Mouse (Mus musculus) liver, embryonic 11.5 days (tissue): ENCODE measurements around the gene Pgd. TPM values are rescaled to one million over a fixed set of nuclear protein-coding genes. Genes with fewer than 3 reads are reported as not detected.

Source experiments
- ATAC-seq: fragments of 200-750 bp; cut with Nextera tagmentation; replicated peaks from 2 replicates; pipeline ENCODE4 v1.8.0; 2017; ENCODE audit warnings: moderate number of reproducible peaks, mild to moderate bottlenecking, moderate TSS enrichment, moderate library complexity; ENCODE audit not compliant: low FRiP score
- DNase-seq: peaks from one replicate; pipeline ENCODE4 v3.0.0-alpha.2; 2017; ENCODE audit warnings: low spot score
- H3K27ac ChIP-seq: fragments of 300-500 bp; sonication (generic); 2 replicates; pipeline ENCODE4 v1.5.1; 2014; ENCODE audit warnings: mild to moderate bottlenecking, low read depth, low read length, control low read depth
- H3K27me3 ChIP-seq: fragments of 300-500 bp; sonication (generic); replicated peaks from 2 replicates; pipeline ENCODE4 v1.6.1; 2014; ENCODE audit warnings: low read length, mixed read lengths; ENCODE audit not compliant: control insufficient read depth, insufficient read depth
- H3K36me3 ChIP-seq: fragments of 300-500 bp; sonication (generic); 2 replicates; pipeline ENCODE4 v1.6.1; 2014; ENCODE audit warnings: mild to moderate bottlenecking, low read length, moderate library complexity, mixed read lengths; ENCODE audit not compliant: control insufficient read depth, insufficient read depth
- H3K4me1 ChIP-seq: fragments of 300-500 bp; sonication (generic); replicated peaks from 2 replicates; pipeline ENCODE4 v1.6.1; 2014; ENCODE audit warnings: low read length, mixed read lengths; ENCODE audit not compliant: control insufficient read depth, insufficient read depth
- H3K4me2 ChIP-seq: fragments of 300-500 bp; sonication (generic); 2 replicates; pipeline ENCODE4 v1.6.1; 2014; ENCODE audit warnings: mild to moderate bottlenecking, control low read depth, moderate library complexity
- H3K4me3 ChIP-seq: fragments of 300-500 bp; sonication (generic); 2 replicates; pipeline ENCODE4 v1.5.1; 2014; ENCODE audit warnings: low read depth, low read length, control low read depth
- H3K9ac ChIP-seq: fragments of 300-500 bp; sonication (generic); 2 replicates; pipeline ENCODE4 v1.6.1; 2014; ENCODE audit warnings: low read depth, low read length, control low read depth
- H3K9me3 ChIP-seq: fragments of 300-500 bp; sonication (generic); 2 replicates; pipeline ENCODE4 v1.6.1; 2016; ENCODE audit warnings: low read length, inconsistent platforms, mixed read lengths; ENCODE audit not compliant: control insufficient read depth
- WGBS: fragments of 180-500 bp; shearing (Covaris S2); extraction: QIAGEN DNeasy Blood & Tissue Kit; methylation state at CpG from one replicate; pipeline ENCODE4 v1.1.7; 2014; 5-methylcytosine and 5-hydroxymethylcytosine counted together
- polyA plus RNA-seq: library from polyadenylated mRNA; unstranded; fragments of >200 nt; fragmentation: Nextera tagmentation; extraction: Ambion mirVana; gene quantifications from 2 replicates; pipeline ENCODE4 v1.2.1, GENCODE M21; 2014

Pgd gene
- polyA plus RNA-seq, 1 experiment from 2014 or later: 57.3 TPM

GRCm38 (mm10) chr4:149136116-149136850 is 30.3 kb downstream of the Pgd start:
- Histone ChIP-seq H3K9ac (peak overlapping the region; percentile 75), H3K36me3 (no peaks in the 10 kb centered on the region; the same call in 1 of the 2 replicates), H3K9me3 (no peaks in the 10 kb centered on the region), H3K27me3 (no peaks in the 10 kb centered on the region), H3K27ac (no peak overlapping the region), H3K4me2 (peak overlapping the region; percentile 73), H3K4me3 (peak overlapping the region; percentile 55), H3K4me1 (peaks cover 11% of the 10 kb centered on the region)
- WGBS: 69% methylated on average over 18 of the region's 18 CpGs
- no peak for ATAC-seq
- no peak for DNase-seq

DNA sequence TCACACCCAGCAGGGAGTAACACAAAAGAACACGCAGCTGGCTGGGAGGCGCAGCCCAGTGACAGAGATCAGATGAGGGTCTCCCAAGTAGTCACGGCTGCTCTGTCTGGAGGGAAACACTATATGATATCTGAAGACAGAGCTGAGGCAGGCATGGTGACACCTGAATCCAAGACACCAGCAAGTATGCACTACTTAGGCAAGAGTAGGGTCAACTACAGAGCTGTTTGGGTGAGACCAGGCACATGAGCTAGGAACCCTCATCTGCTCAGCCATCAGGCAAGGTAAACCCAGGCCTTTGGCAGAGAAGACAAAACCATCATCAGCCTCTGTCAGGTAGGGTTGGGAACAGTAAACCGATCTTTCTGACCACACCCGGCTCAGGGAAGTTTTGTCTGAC is 33.2 kb downstream of the Pgd start:
- DNase-seq (no peak), ATAC-seq (no peak)
- H3K9me3 ChIP-seq: no peaks in the 10 kb centered on the region
- H3K9ac ChIP-seq: no peak overlapping the region
- H3K4me3 ChIP-seq: no peak overlapping the region
- H3K27ac ChIP-seq: no peak overlapping the region
- H3K27me3 ChIP-seq: no peaks in the 10 kb centered on the region
- H3K4me1 ChIP-seq: peaks cover 11% of the 10 kb centered on the region
- 86% methylated on average over 5 of the region's 5 CpGs for WGBS
- H3K36me3 ChIP-seq: no peaks in the 10 kb centered on the region; the same call in 1 of the 2 replicates
- H3K4me2 ChIP-seq: no peak overlapping the region

DNA sequence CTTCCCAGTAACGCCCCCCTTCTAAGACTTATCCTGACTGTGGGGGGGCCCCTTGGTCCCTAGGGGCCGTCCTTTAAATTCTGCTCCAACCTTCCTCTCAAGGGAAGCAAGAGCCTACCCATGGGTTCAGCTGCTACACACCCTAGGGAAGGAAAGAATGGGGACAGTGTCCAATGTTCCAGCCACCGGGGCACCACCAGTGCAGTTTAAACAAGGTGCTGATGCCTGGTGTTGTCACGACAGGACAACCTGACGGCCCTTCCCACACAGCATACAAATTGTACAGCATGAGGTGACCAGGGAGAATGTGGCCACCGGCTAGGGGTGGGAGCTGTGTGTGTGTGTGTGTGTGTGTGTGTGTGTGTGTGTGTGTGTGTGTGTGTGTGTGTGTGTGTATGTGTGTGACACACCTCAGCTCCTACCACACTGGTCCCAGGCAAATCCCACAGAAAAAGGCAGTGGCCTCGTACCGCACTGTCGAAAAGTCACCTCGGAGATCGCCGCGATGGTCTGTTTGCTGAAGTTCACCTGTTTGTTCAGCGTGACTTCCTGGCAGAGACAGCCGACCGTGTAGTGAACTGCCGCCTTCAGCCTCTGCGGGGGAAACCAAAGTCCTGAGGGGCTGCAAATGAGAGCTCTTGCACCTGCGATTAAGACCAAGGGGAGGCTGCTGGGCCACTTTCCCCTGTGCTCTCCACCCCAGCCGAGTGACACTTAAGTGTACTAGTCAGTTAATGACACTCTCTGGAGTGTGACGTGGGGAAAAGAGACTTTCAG is 34.6 kb downstream of the Pgd start:
- no peak overlapping the region for H3K4me3 ChIP-seq
- WGBS: 78% methylated on average over 21 of the region's 21 CpGs
- DNase-seq: no peak
- peaks cover 11% of the 10 kb centered on the region for H3K4me1 ChIP-seq
- no peak overlapping the region for H3K4me2 ChIP-seq
- ATAC-seq: no peak
- peak overlapping the region; percentile 58; the same call in 1 of the 2 replicates for H3K27ac ChIP-seq
- H3K9ac ChIP-seq: no peak overlapping the region
- no peaks in the 10 kb centered on the region for H3K9me3 ChIP-seq
- H3K27me3 ChIP-seq: no peaks in the 10 kb centered on the region
- no peaks in the 10 kb centered on the region; the same call in 1 of the 2 replicates for H3K36me3 ChIP-seq

GRCm38 (mm10) chr4:149131021-149131752 is 35.4 kb downstream of the Pgd start:
- ATAC-seq (no peak), DNase-seq (no peak)
- H3K4me1 ChIP-seq: peaks cover 6% of the 10 kb centered on the region
- no peaks in the 10 kb centered on the region; the same call in 1 of the 2 replicates for H3K36me3 ChIP-seq
- H3K4me2 ChIP-seq: no peak overlapping the region
- 89% methylated on average over 23 of the region's 23 CpGs for WGBS
- H3K9ac ChIP-seq: no peak overlapping the region
- H3K27me3 ChIP-seq: no peaks in the 10 kb centered on the region
- no peak overlapping the region for H3K27ac ChIP-seq
- no peaks in the 10 kb centered on the region for H3K9me3 ChIP-seq
- H3K4me3 ChIP-seq: no peak overlapping the region

- no peak overlapping the region for H3K9ac ChIP-seq
- no peak for ATAC-seq
- H3K36me3 ChIP-seq: no peaks in the 10 kb centered on the region; the same call in 1 of the 2 replicates
- DNase-seq: no peak
- no peaks in the 10 kb centered on the region for H3K27me3 ChIP-seq
- peaks cover 6% of the 10 kb centered on the region for H3K4me1 ChIP-seq
- H3K4me2 ChIP-seq: no peak overlapping the region
- H3K4me3 ChIP-seq: no peak overlapping the region
- 80% methylated on average over 18 of the region's 18 CpGs for WGBS
- H3K9me3 ChIP-seq: no peaks in the 10 kb centered on the region
- H3K27ac ChIP-seq: no peak overlapping the region
These were observed 38.1 kb downstream of the Pgd start for GRCm38 (mm10) chr4:149128467-149128866.

DNA sequence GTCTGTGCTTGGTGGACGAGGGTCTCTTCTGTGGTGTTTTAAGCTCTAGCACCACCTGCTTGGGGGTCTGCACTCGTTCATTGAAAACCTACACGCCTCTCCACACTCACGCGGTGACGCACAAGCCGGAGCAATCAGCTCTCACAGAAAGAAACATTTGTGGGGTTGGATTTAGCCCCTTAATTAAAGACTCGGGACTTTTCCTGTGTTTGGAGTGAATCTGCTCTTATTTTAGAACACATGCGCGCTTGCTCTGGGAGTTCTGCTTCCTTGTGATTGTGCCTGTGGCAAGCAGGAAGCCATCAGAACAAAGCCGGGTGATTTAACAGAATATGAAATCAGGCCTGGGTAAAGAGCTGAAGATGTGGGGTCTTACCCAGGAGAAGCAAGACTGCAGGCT is 39.9 kb downstream of the Pgd start, which contains the start of gene Cort:
Gene Cort, minus strand, starts transcription at position 101 of the 400 bp plus-strand sequence.
- ATAC-seq (no peak), DNase-seq (no peak)
- Histone ChIP-seq H3K27ac (no peak within 1 kb of the TSS), H3K27me3 (no peaks in the 10 kb centered on the region), H3K4me2 (no peak within 1 kb of the TSS), H3K36me3 (no peaks in the 10 kb centered on the region; the same call in 1 of the 2 replicates), H3K9me3 (no peaks in the 10 kb centered on the region), H3K9ac (no peak within 1 kb of the TSS), H3K4me1 (no peaks in the 10 kb centered on the region; the same call in 1 of the 2 replicates), H3K4me3 (no peak within 1 kb of the TSS)
- 84% methylated on average over 11 of the region's 11 CpGs for WGBS

GRCm38 (mm10) chr4:149126115-149126509 is 40.5 kb downstream of the Pgd start:
- H3K9me3 ChIP-seq: no peaks in the 10 kb centered on the region
- H3K36me3 ChIP-seq: no peaks in the 10 kb centered on the region; the same call in 1 of the 2 replicates
- H3K4me3 ChIP-seq: no peak overlapping the region
- no peak overlapping the region for H3K4me2 ChIP-seq
- ATAC-seq (no peak), DNase-seq (no peak)
- no peaks in the 10 kb centered on the region for H3K27me3 ChIP-seq
- H3K4me1 ChIP-seq: no peaks in the 10 kb centered on the region
- no peak overlapping the region for H3K27ac ChIP-seq
- 80% methylated on average over 6 of the region's 6 CpGs for WGBS
- no peak overlapping the region for H3K9ac ChIP-seq

- no peaks in the 10 kb centered on the region for H3K9me3 ChIP-seq
- no peak overlapping the region for H3K4me2 ChIP-seq
- H3K9ac ChIP-seq: no peak overlapping the region
- no peak overlapping the region for H3K27ac ChIP-seq
- no peaks in the 10 kb centered on the region for H3K27me3 ChIP-seq
- no peaks in the 10 kb centered on the region for H3K4me1 ChIP-seq
- 52% methylated on average over 11 of the region's 11 CpGs for WGBS
- H3K36me3 ChIP-seq: no peaks in the 10 kb centered on the region; the same call in 1 of the 2 replicates
- ATAC-seq (no peak), DNase-seq (no peak)
- H3K4me3 ChIP-seq: no peak overlapping the region
These were observed 41.0 kb downstream of the Pgd start for GRCm38 (mm10) chr4:149125341-149126114.
